Mouse (Mus musculus) right cerebral cortex, postnatal 36 days (tissue): ENCODE data around the gene Fam50a.
"Not testable (repeated sequence)": the region's sequence is repeated elsewhere in the genome, so short reads cannot be mapped to it uniquely, and the experiment has no call there.

Experiments used
- DNase-seq, 2 experiments: peaks; one replicate each; pipeline ENCODE4 v3.0.0; 2022; ENCODE audit warnings: low spot score in 2 of 2, mixed read lengths in 1 of 2

Fam50a gene

DNA sequence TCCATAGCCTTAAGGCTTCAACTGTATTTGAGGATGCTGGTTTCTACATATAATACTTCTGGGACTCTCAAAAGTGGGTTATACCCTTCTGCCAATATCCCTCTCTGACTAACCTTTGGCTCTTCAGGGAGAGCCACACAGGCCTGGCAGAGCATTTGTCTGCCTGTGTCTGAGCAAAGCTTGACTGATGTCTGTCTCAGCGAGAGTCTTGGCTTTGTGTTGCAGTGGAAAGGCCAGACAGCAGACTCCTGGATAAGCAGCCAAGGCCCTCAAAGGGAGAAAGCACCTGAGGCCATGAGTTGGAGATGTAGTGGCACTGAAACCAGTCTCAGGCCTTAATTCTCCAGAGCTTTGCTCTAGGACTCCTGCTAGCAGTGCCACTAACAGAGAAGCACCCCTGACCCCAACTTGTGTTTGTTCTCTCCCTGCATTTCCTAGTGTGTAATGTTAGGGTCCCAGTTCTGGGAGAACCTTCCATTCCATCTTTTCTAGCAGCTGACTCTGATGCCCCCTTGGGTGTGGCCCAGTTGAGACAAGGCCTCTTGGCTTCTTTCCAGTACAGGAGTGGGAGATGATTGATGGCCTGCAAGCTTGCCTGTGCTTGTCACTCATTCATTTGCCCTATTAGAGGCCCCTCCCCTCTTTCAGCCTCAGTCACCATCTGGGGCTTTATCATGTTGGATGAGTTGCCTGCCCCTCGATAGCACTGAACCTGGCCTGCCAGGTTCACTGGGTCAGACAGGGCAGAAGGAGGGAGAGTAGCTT, 17.5 kb downstream of the Fam50a start:
- no peak for DNase-seq

DNA sequence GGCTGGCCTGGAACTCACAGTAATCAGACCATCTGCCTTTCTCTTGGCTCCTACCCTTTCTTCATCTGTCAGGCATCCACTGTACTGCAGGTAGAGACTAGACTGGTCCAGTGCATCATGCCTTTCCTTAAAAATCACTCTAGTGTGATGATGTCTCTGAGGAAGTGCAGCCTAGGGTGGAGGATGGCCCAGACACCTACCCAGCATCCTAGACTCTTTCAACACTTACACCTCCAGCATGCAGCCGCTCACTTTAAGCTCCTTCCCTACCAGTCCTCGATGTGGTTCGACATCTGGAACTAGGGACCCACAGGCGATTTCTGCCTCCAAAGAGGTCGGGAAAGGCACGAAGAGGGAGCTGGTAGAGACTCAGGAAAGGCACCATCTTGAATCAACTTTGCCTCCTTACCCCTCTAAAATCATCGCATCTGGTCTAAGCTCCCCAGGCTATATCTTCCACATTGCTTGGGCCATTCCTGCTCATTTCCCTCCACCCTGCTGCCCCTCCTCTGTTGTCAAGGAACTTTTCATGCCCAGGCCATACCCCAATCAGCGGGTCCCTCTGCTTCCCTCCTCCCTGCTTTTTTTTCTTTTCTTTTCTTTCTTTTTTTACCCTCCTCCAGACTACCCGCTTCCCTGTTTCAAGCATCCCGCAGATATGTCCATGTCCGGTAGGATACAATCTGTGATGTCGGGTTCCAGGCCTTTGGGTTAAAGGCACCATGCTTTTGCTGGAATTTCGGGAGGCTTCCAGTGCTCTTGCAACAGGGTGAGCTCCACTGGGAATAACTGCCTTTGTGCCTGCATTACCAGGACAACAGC, 40.0 kb downstream of the Fam50a start:
- no peak for DNase-seq

DNA sequence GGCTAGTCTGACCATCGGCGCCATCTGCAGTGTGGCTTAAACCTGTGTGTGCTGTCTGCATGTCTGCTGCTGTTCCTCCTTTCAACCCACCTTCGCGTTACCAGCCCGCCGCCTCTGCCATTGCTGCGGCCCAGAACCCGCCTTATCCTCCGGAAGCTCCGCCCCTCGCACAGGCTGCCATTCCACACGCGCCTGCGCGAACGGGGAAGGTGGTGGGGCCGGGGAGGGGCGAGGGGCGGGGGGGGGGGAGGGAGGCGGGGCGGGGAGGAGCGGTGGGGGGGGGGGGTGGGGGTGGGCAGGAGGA, 40.6 kb downstream of the Fam50a start, which contains the start of gene Lage3:
Gene Lage3, minus strand, starts transcription at position 152 of the 304 bp plus-strand sequence.
- peak; percentile 64 to 71 for DNase-seq

DNA sequence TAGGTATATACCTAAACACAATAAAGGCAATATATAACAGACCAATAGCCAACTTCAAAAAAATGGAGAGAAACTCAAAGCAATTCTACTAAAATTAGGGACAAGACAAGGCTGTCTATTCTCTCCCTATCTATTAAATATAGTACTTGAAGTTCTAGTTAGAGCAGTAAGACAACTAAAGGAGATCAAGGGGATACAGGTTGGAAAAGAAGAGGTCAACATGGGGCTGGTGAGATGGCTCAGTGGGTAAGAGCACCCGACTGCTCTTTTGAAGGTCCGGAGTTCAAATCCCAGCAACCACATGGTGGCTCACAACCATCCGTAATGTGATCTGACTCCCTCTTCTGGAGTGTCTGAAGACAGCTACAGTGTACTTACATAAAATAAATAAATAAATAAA, 44.2 kb downstream of the Fam50a start:
- not testable (repeated sequence) for DNase-seq

DNA sequence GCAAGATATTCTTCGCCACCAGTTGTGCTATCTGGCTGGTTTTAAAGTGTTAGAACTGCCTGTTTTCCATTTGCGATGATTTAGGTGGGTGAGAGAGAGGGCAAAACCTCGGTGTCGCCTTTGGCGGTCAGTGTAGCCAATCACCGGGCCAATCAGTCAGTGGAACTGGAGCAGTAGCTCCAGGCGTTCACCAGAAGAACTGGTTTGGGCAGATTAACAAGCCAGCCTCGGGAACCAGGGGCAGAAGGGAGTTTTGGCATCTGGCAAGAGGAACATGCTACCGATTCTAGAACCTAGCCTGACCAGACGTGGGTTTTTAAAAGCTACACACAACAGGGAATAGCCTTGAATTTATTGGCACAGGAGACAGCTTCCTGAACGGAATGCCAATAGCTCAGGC, 46.3 kb downstream of the Fam50a start:
- DNase-seq: no peak

DNA sequence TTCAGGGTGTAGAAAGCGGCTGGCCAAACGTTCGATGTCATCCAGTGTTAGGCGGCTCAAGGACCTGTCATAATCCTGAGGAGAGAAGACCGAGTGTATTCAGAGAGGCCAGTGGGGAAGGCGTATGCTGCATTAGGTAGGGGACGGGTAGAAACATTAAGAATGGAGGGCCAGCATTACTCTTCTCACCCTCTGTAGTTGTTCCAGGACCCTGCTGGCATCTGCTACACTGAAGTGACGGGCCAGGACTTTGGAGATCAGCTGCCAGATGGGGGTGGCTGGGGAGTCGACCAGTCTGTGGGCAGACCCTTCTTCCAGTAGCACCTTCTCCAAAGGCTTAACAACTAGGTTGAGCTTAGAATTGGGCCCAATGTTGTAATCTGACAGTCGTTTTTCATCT, 54.7 kb downstream of the Fam50a start:
- no peak for DNase-seq

DNA sequence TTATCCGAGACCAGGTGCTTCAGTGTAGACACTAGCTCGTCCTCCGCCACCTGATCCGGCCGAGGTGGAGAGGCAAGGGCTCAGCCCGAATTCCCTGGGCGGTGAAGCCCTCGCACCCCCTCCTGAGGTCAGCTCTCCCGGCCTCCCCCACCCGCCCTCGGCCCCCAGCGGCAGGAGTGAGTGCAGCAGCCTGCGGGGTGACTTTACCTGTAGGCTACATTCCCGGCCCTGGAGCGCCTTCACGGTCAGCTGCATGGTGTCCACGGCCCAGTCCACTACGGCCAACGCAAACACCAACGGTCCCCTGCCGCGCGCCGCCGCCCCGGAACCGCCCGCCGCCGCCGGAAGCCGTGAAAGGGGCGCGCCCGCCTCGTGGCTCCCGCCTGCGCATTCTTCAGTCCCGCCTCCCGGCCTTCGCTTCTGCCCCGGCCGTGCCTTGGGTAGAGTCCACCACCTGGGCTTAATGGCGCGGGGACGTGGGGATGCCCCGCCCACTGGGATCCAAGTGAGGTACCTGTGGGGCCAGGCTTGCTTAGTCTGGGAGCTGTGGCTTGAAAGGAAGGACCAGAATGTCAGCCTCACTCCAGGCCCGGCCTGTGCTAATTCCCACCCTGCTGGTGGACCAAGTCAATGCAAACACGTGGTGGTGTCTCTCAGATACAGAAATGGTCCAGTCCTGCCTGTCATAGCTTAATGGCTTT, 55.5 kb downstream of the Fam50a start:
- DNase-seq: peak in 1 of 2 experiments; percentile 44
